Mouse (Mus musculus) heart, embryonic 14.5 days (tissue): ENCODE data around the gene Shank3. TPM values are rescaled to one million over a fixed set of nuclear protein-coding genes. Genes with fewer than 3 reads are reported as not detected.

Experiments
- ATAC-seq: fragments of 200-750 bp; cut with Nextera tagmentation; 2 replicates; pipeline ENCODE4 v1.8.0; 2017; ENCODE audit warnings: low read depth, moderate TSS enrichment; ENCODE audit not compliant: insufficient number of reproducible peaks, insufficient read depth, low FRiP score
- H3K27ac ChIP-seq, 2 experiments: fragments of 200-500 bp in 1 of 2; fragments of 300-500 bp in 1 of 2; sonication (generic) in 1 of 2; replicated peaks in 1 of 2; 2 replicates each; pipeline ENCODE4 v1.5.1; 2012 to 2014; ENCODE audit warnings: low read depth in 2 of 2, low read length in 2 of 2, control low read depth in 1 of 2, mild to moderate bottlenecking in 1 of 2, mixed read lengths in 1 of 2; ENCODE audit not compliant: control insufficient read depth in 1 of 2, insufficient read depth in 1 of 2
- H3K27me3 ChIP-seq: fragments of 300-500 bp; sonication (generic); 2 replicates; pipeline ENCODE4 v1.6.1; 2014; ENCODE audit warnings: mild to moderate bottlenecking, low read length, control low read depth; ENCODE audit not compliant: control insufficient read depth, insufficient read depth
- H3K36me3 ChIP-seq: fragments of 300-500 bp; sonication (generic); 2 replicates; pipeline ENCODE4 v1.6.1; 2014; ENCODE audit warnings: mild to moderate bottlenecking, control low read depth, low read length, mixed read lengths; ENCODE audit not compliant: control insufficient read depth, insufficient read depth
- H3K4me1 ChIP-seq, 2 experiments: fragments of 200-500 bp in 1 of 2; fragments of 300-500 bp in 1 of 2; sonication (generic) in 1 of 2; 2 replicates each; pipeline ENCODE4 v1.6.1; 2012 to 2014; ENCODE audit warnings: low read length in 2 of 2, control low read depth in 1 of 2, mixed read lengths in 1 of 2; ENCODE audit not compliant: control insufficient read depth in 2 of 2, insufficient read depth in 2 of 2
- H3K4me2 ChIP-seq: fragments of 300-500 bp; sonication (generic); 2 replicates; pipeline ENCODE4 v1.6.1; 2014; ENCODE audit warnings: mild to moderate bottlenecking, low read length
- H3K4me3 ChIP-seq, 2 experiments: fragments of 200-500 bp in 1 of 2; fragments of 300-500 bp in 1 of 2; sonication (generic) in 1 of 2; 2 replicates each; pipeline ENCODE4 v1.5.1; 2012 to 2014; ENCODE audit warnings: low read length in 2 of 2, mild to moderate bottlenecking in 2 of 2, control low read depth in 1 of 2, low read depth in 1 of 2, moderate library complexity in 1 of 2; ENCODE audit not compliant: control insufficient read depth in 1 of 2, insufficient read depth in 1 of 2
- H3K9ac ChIP-seq: fragments of 300-500 bp; sonication (generic); 2 replicates; pipeline ENCODE4 v1.6.1; 2014; ENCODE audit warnings: mild to moderate bottlenecking, low read length
- H3K9me3 ChIP-seq: fragments of 300-500 bp; sonication (generic); 2 replicates; pipeline ENCODE4 v1.6.1; 2016; ENCODE audit warnings: low read length, control low read depth; ENCODE audit not compliant: control insufficient read depth
- WGBS: fragments of 180-500 bp; shearing (Covaris S2); extraction: QIAGEN DNeasy Blood & Tissue Kit; methylation state at CpG from one replicate; pipeline ENCODE4 v1.1.7; 2014; 5-methylcytosine and 5-hydroxymethylcytosine counted together
- polyA plus RNA-seq: library from polyadenylated mRNA; unstranded; fragments of >200 nt; fragmentation: Nextera tagmentation; extraction: Ambion mirVana; gene quantifications from 2 replicates; pipeline ENCODE4 v1.2.1, GENCODE M21; 2014

Gene Shank3
- polyA plus RNA-seq, 1 experiment from 2014 or later: 2.4 TPM

GRCm38 (mm10) chr15:89473370-89473769, 26.1 kb upstream of the Shank3 start:
- no peak overlapping the region for H3K9ac ChIP-seq
- no peak overlapping the region for H3K4me2 ChIP-seq
- peaks cover 5 to 14% of the 10 kb centered on the region in 2 experiments; a peak in 3 of 4 replicates for H3K4me1 ChIP-seq
- WGBS: 63% methylated on average over 9 of the region's 9 CpGs
- no peaks in the 10 kb centered on the region for H3K36me3 ChIP-seq
- no peaks in the 10 kb centered on the region for H3K9me3 ChIP-seq
- no peak for ATAC-seq
- no peak overlapping the region for H3K27ac ChIP-seq
- no peak overlapping the region for H3K4me3 ChIP-seq
- no peaks in the 10 kb centered on the region for H3K27me3 ChIP-seq

- Histone ChIP-seq H3K4me2 (no peak overlapping the region), H3K27me3 (no peaks in the 10 kb centered on the region), H3K27ac (no peak overlapping the region), H3K9me3 (no peaks in the 10 kb centered on the region), H3K36me3 (no peaks in the 10 kb centered on the region), H3K4me3 (no peak overlapping the region), H3K4me1 (peaks cover 5 to 14% of the 10 kb centered on the region in 2 experiments; a peak in 3 of 4 replicates), H3K9ac (no peak overlapping the region)
- WGBS: 95% methylated on average over 8 of the region's 8 CpGs
- ATAC-seq: no peak
Observed at GRCm38 (mm10) chr15:89473921-89474320, 25.5 kb upstream of the Shank3 start.

GRCm38 (mm10) chr15:89474596-89475292, 24.7 kb upstream of the Shank3 start:
- no peak for ATAC-seq
- no peak overlapping the region for H3K4me2 ChIP-seq
- 93% methylated on average over 19 of the region's 19 CpGs for WGBS

GRCm38 (mm10) chr15:89475293-89475600, 24.2 kb upstream of the Shank3 start:
- Histone ChIP-seq H3K36me3 (no peaks in the 10 kb centered on the region), H3K9ac (peak overlapping the region; percentile 81; the same call in 1 of the 2 replicates)
- 88% methylated on average over 7 of the region's 7 CpGs for WGBS

More at GRCm38 (mm10) chr15:89474596-89475292, 24.7 kb upstream of the Shank3 start:
- Histone ChIP-seq H3K9ac (no peak overlapping the region), H3K4me1 (peaks cover 5 to 14% of the 10 kb centered on the region in 2 experiments; a peak in 3 of 4 replicates), H3K27ac (no peak overlapping the region), H3K36me3 (no peaks in the 10 kb centered on the region), H3K27me3 (no peaks in the 10 kb centered on the region), H3K9me3 (no peaks in the 10 kb centered on the region), H3K4me3 (no peak overlapping the region)

GRCm38 (mm10) chr15:89475611-89476474, 23.6 kb upstream of the Shank3 start:
- Histone ChIP-seq H3K4me2 (peak overlapping the region; percentile 94), H3K27ac (peak overlapping the region; percentile 66 to 81), H3K9ac (peak overlapping the region; percentile 81), H3K9me3 (no peaks in the 10 kb centered on the region), H3K36me3 (no peaks in the 10 kb centered on the region), H3K27me3 (no peaks in the 10 kb centered on the region), H3K4me1 (peaks cover 8 to 22% of the 10 kb centered on the region in 2 experiments; a peak in 3 of 4 replicates), H3K4me3 (peak overlapping the region; percentile 62 to 84)
- peak; percentile 96 for ATAC-seq
- 7% methylated on average over 44 of the region's 44 CpGs for WGBS

More at GRCm38 (mm10) chr15:89475293-89475600, 24.2 kb upstream of the Shank3 start:
- peak overlapping the region; percentile 62 to 84 for H3K4me3 ChIP-seq
- peaks cover 6 to 17% of the 10 kb centered on the region in 2 experiments; a peak in 3 of 4 replicates for H3K4me1 ChIP-seq
- 0 out of 4 replicates have a peak overlapping the region, but pooled peaks of 1 of the 2 experiments have one; percentile 81 for H3K27ac ChIP-seq
- peak overlapping the region; percentile 94 for H3K4me2 ChIP-seq
- no peak for ATAC-seq
- no peaks in the 10 kb centered on the region for H3K27me3 ChIP-seq
- no peaks in the 10 kb centered on the region for H3K9me3 ChIP-seq

GRCm38 (mm10) chr15:89476475-89476815, 23.0 kb upstream of the Shank3 start:
- WGBS: 6% methylated on average over 5 of the region's 5 CpGs
- no peaks in the 10 kb centered on the region for H3K27me3 ChIP-seq
- peak overlapping the region; percentile 81 for H3K9ac ChIP-seq
- H3K4me3 ChIP-seq: peak overlapping the region; percentile 62 to 84
- no peaks in the 10 kb centered on the region for H3K9me3 ChIP-seq
- ATAC-seq: no peak
- H3K27ac ChIP-seq: peak overlapping the region; percentile 66 to 81
- H3K4me2 ChIP-seq: peak overlapping the region; percentile 94
- H3K36me3 ChIP-seq: no peaks in the 10 kb centered on the region
- peaks cover 9 to 26% of the 10 kb centered on the region in 2 experiments; a peak in 3 of 4 replicates for H3K4me1 ChIP-seq

GRCm38 (mm10) chr15:89477091-89477491, 22.3 kb upstream of the Shank3 start, which contains the start of gene Arsa:
Gene Arsa, minus strand, starts transcription at chr15:89477425.
- Histone ChIP-seq H3K4me2 (peak within 1 kb of the TSS; percentile 94), H3K4me1 (peaks cover 9 to 26% of the 10 kb centered on the region in 2 experiments; a peak in 3 of 4 replicates)

More at GRCm38 (mm10) chr15:89477091-89477491, 22.3 kb upstream of the Shank3 start, which contains the start of gene Arsa:
- WGBS: 26% methylated on average over 9 of the region's 9 CpGs
- ATAC-seq: no peak
- H3K36me3 ChIP-seq: no peaks in the 10 kb centered on the region
- peak within 1 kb of the TSS; percentile 81 for H3K9ac ChIP-seq
- peak within 1 kb of the TSS; percentile 66 to 81 for H3K27ac ChIP-seq
- H3K4me3 ChIP-seq: peak within 1 kb of the TSS; percentile 62 to 84
- no peaks in the 10 kb centered on the region for H3K27me3 ChIP-seq
- no peaks in the 10 kb centered on the region for H3K9me3 ChIP-seq
